Mouse (Mus musculus): ENCODE measurements around the gene Nr2c1.

DNA sequence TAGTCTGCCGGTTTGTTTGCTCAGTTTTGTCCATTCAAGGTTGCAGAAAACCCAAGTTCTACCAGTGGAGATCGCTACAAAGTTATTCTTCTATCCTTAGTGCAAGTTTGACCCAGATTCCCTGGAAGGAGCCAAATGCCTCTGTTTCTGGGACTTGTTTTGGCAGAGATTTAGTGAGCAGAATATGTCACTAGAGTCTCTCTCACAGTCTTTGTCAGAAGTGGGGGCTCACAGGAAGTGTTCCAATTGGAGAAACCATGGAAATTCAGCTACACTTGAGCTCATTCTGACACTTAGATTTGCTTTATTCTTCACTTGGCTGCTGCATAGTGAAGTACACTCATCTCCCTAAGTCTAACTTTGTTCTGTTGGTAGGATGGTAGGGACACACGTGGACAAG is 35.6 kb upstream of the Nr2c1 start:
- TF ChIP-seq POLR2A (IDR thresholded peaks at IDR 0.05; ENCODE audit: low read depth, low read length) (no peak), CTCF (IDR thresholded peaks at IDR 0.05; ENCODE audit: extremely low read depth, insufficient read depth, insufficient read length, insufficient replicate concordance) (no peak)

Measured in spleen, adult 2 months (tissue).